Mouse (Mus musculus) layer of hippocampus, postnatal 10 days (tissue): ENCODE data around the gene Gm20388. TPM values are rescaled to one million over a fixed set of nuclear protein-coding genes. Genes with fewer than 3 reads are reported as not detected.
A peak's percentile ranks its signal among the peaks of the same experiment; 100 is the strongest.

Experiments
- DNase-seq, 2 experiments: peaks; one replicate each; pipeline ENCODE4 v3.0.0; 2021; ENCODE audit warnings: low spot score in 2 of 2
- total RNA-seq, 2 experiments: library from RNA; stranded (reverse); gene quantifications; 2 replicates each; pipeline ENCODE4 v1.2.3; 2021

Gm20388 gene
- total RNA-seq, 2 experiments from 2014 or later, result not detected

DNA sequence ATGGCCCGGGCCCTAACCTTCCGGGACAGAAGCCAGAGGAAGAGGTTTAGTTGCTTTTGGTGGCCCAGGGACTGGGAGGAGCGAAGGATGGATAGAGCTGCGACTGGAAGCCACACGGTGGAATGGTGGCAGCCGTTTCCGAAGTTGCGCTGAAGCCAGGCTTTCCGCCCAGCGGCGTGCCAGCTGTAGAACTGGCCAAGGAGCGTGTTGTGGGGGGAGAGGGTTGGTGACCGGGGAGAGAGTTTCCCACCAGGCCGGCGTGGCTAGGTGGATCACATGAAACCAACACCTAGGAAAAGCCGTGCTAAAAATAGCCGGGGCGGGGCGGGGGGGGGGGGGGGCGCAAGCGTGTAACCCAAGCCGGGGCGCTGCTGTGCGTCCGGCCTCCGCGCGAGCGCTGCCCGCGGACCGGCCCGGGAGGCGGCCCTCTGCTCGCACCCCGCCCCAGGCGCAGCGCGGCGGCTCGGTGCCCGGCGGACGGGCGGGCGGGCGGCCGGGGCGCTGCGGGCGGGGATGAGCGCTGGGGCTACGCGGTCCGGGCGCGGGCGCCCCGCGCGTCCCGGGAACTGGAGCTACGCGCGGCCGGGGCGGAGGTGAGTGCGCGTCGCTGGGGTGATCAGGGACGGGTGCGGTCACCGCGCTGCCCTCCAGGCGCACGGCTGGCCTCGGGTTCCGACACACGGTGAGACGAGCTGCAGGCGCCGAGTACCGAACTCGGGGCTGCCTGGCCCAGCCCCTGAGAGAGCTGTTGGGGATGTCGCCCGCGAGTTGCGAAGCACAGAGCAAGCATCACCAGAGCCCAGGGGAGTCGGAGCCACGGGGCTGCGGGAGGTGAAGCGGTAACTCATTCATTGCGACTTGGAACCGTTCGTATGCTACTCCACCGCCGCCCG lies 2319.4 kb downstream of the Gm20388 start:
- peak; percentile 44 to 55 for DNase-seq

DNA sequence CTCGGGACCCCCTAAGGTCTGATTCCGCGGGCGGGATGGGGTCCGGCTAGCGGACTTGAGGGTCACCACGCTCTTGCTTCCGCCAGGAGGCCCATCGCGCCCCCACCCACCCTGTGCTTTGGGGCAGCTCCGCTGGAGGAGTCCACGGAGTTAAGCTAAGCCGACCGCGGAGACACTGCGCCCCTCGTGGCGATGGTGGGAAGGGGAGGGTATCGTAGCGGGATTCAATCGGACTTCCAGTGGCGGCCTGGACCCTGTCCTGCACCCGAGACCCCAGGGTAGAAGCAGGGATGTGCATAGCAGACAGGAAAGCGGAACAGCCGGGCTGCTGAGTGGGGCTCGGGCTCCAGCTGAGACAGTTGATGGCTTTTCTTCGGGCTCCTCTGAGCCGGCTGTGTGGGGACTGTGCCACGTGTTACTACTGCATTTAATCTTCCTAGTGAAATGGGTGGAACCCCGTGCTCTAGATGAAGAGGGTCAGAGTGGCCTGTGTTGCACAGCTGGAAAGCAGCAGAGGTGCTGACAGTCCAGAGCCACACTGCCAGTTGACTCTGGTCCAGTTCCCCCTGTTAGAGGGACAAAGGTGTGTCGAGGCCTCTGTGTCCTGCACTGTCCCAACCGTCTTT lies 2320.2 kb downstream of the Gm20388 start:
- peak; percentile 84 to 89 for DNase-seq

DNA sequence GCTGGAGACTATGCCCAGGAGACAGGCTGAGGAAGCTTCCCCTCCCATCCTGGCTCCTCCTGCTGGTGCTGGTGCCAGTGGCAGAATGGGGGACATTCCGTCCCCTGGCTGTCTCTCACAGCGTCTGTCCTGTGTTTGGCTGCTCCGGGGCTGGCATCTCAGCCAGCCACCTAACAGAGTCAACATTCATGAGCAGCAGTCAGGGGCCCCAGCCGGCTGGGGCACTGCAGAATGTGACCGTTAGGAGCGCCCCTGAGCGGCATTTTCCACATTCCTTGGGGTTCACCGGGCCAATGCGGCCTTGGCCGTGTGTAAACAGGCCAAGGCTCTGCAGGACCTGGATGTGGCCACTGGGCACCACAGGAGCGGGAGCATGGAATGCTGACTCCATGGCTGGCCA lies 2323.4 kb downstream of the Gm20388 start:
- peak; percentile 60 to 65 for DNase-seq

DNA sequence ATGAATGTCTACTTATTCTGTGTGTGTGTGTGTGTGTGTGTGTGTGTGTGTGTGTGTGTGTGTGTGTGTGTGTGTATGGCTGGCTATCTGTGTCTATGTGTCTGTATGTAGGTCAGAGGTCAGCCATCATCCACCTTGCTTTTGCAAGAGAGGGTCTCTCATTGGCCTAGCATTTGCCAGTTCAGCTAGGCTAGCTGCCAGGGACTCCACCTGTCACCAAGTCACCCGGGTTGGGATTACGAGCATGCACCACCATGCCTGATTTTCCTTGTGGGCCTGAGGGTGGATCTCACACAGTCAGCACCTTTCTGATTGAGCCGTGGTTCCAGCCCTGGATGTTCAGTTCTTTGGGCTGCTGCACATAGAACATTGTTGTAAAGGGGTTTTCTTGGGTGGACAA lies 2325.9 kb downstream of the Gm20388 start:
- no peak for DNase-seq

DNA sequence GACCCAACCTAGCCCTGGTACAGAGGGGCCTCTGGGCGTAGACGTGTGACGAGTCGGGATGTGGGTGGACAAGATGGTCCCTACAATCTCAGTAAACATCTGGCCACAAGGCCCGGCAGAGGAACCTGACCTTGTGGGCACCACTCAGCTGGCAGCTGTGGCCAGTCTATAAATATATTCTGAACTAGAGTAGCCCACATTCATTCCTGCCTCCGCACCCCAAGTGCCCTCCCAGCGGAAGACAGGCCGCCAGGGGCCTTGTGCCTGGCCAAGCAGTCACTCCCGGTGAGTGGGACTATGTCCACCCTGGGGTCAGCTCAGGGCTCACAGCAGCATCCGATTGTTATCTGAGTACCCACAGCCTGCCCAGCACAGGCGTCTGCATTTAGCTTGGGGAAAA lies 2327.6 kb downstream of the Gm20388 start:
- DNase-seq, result no peak

DNA sequence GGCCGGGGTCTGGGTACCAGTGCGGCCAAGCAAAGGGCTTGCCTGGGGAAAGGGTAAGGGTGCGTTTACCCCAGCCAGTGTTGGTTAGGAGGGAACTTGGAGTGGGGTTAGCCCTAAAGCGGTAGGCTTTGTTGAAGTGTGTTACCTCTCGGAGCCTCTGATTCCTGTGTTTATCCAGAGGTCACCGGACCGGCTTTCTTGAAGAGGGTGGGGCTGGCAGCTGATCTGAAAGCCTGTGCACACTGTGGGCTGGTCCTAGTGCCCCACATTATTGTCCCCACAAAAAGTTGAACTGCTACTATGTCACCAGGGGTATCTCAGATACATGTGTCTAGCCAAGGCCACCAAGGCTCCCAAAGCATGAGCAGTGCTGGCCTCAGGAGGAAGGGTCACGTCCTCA lies 2328.1 kb downstream of the Gm20388 start:
- no peak for DNase-seq

DNA sequence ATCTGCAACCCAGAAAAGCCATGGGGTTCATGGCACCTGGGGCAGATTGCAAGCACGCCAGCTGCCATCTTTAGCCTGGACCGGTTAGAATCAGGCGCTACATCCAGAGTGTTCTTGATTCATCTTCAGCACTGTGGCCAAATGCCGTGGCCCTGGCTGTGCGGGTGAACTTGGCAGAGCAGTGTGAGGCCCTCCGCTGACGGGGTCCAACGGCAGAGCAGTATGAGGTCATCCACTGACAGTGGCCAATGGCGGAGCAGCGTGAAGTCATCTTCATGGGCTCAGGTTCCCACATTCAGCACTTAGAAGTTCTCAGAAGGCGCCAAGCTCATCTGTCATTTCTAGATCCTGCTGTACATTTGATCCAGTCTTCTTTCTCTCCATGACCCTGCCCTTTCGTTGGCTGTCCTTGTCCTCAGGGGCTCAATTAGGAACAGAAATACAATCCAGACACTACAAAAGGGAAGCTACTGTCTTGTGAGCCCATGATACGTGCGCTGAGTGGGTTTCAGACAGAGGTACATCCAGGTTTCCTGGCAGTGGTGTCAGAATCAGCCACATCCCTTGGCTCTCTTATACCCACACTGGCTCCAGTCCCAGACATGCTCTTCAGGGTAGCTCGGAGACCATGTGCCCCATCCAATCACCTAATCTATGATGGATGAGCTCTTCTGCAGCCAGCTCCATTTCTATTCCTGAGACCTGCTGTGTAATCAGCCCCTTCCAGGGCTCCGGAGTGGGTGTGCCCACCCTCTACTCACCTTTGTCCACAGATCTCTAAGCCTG lies 2329.8 kb downstream of the Gm20388 start:
- DNase-seq, result no peak

DNA sequence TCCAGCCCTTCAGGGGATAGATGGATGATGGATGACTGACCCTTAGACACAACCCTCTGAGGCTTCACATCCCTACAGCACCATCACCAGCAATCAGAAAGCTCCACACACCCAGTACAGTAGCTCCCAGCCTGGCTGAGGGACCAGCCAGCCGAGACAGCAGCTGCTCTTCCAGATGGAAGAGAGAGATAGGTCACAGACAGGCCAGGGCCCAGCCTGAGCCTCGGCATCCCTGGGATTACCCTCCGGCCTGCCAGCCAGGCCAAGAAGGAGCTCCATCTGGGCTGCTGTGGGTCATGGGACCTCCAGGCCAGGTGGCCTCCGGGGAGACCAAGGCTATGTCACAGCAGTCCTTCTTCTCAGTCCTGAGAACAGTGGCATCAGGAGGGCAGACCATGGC lies 2332.7 kb downstream of the Gm20388 start:
- no peak for DNase-seq

DNA sequence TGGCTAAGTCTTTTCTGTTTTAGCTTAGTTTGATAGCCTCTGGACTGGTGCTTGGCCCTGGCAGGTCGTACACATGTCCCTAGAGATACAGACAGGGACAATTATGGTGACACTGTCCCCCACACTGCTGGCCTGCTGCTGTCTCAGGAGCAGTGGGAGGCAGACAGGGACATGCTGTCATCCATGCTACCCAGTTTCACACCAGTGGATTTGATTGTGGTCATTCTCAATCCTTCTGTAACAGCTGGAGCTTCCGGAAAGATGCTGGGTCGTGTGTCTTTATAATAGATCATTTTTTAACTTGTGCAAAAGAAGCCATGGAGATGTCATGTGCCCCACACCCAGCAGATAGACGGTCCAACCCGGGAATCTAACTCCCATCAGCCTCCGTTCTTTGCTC lies 2334.5 kb downstream of the Gm20388 start:
- DNase-seq, result no peak

DNA sequence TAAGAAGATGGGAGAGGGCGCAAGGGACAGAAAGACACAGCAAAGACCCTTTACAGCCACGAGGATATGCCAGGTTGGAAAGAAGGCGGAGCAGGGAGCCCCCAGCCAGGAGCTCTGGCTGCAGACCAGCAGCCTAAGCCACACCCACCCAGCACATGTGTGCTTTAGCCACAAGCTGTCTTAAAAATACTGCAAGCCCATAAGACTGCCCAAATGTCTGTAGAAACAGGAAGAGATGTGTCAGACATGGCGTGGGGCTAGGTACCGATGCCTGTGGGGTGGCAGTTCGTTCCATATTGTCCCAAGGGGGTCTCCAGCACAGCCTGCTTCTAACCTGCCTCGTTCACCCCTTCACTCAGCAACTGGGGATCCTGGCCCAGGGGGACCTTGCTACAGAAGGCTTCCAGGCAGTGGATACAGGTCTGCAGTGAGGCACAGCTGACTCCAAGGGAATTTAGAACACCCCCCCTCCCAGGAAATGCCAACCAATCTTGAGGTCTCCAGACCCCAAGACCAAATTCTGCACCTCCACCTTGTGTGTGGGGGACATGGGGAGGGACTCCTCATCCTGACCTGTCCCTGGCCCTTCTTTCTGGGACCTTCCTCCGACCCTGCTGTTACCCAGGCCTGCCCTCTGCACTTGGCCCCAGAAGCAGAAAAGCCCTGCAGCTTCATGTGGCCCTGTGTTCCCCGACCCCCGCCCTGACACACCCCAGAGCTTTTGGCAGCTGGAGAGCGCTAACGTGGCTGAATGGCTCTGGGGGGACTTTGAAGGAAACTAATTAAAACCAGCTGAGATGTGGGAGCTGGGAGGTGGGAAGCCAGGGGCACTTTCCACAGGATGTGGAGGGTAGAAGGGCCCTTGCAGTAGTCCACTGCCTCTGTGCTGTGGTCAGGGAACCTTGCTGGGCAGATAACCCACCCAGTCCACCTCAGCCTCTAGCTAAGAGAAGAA lies 2335.9 kb downstream of the Gm20388 start:
- no peak for DNase-seq

DNA sequence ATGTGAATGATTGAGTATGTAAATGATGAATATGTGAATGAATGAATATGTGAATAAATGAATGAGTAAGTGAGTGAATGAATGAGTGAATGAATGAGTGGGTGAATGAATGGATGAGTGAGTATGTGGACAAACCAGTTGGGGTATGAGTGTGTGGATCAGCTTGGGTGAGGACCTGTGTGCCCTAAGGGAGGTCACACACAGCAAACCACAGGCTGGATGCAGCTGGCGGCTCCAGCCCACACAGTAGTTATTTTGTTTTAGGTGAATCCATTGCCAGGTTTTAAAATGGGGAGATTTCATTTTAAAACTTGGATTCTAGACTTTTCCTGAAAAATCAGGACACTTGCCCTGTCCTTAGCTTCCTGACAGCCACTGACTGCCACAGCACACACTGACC lies 2341.1 kb downstream of the Gm20388 start:
- no peak for DNase-seq

DNA sequence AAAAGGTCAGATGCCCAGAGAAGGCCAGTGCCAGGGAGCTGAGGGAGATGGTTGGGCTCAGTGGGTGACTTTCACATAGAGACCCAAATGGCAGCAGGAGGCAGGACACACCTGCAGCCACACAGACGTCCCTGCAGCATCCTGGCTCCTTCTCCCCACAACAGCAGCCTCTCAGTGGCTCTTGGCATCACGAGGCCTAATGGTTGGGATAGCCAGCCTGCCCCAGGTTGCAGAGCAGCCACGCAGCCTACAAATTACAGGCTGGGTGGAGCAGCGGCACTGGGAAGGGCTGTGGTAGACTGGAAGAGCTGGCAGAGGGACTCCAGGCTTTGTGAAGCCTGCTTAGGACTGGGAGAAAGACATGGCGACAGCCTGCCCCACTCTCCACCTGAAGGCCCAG lies 2341.7 kb downstream of the Gm20388 start:
- no peak for DNase-seq

DNA sequence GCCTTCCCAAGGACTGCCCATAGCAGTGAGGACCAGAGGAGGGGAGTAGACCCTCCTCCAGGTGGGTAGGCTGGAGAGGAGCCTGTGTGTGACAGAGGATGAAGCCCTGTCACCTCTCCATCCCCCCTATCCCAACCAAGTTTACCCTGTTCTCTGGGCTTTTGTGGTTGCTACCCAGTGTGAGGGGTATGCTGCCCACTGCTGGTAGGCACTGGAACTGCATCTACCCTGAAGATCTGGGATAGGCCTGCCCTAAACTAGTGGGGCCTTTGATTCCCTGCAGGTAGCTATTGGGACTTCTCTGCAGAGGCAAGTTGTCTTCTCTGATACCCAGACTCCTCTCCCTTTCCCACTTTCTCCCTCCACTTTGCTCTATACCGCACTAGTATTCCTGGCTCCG lies 2348.7 kb downstream of the Gm20388 start:
- peak; percentile 83 to 85 for DNase-seq

DNA sequence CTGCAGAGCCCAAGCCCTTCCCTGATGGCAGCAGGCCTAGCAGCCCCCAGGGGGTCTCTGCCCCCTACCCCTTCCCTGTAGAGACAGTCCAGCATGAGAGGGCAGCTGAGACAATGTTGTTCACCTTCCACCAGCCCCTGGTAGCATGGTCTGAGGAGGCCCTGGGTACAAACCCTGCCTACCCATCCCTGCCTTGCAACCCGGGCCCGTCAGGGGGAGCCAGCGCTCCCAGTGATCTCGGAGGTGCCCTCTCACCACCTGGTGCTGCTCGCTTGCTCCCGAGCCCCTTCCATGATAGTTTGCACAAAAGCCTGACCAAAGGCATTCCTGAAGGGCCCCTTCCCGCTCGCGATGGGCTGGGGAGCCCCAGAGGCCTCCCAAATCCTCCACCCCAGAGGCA lies 2350.1 kb downstream of the Gm20388 start:
- DNase-seq, result no peak

DNA sequence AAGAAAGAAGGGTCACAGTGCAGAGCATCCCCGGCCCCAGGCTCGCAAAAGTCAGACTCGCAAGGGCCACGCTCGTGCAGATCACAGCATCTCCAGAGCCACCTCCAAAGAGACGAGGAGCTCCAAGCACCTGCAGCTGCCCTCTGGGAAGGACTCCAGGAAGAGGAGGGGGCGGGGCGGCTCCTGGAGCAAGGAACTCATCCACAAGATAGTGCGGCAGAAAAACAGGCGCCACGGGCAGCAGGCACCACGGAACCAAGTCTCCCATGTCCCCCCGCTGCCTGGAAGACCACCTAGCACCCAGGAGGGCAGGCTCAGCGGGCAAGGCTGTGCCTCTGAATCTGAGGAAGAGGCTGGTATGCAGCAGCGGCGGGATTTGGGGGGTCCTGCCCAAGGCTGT lies 2352.2 kb downstream of the Gm20388 start:
- DNase-seq, result no peak

DNA sequence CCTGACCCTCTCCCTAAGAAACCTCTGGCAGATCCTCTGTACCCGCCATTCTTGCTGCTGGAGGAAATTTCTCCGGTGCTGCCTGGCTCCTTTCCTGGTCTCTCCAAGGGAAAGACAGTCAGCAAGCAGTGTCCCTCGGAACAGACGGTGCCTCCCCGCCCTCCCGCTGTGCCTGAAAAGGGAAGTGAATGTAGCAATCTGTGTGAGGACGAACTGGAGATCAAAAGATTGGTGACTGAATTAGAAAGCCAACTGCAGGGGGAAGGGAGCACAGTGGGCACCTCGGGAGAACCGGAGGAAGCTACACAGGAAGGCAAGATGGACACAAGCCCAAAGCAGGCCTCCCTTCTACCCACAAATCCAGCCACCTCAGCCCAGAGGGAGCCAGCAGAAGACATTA lies 2353.6 kb downstream of the Gm20388 start:
- no peak for DNase-seq

DNA sequence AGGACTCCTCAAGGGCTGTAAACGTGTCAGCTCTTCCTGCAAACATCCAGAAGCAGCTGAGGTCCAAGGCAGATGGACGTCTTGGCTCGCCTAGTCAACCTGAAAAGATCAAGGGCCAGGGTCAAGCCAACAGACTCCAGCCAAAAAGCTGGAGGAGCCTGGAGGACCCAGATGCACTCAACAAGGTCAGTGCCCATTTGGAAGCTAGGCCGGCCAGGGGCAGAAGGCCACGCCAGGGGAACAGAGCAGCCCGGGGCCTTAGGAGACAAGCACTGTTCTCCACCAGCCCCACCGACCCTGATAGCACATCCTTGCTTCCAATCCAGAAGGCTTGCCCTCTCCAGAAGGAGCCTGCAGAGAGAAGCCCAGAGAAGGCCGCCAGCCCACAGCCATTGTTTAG lies 2354.9 kb downstream of the Gm20388 start:
- no peak for DNase-seq

DNA sequence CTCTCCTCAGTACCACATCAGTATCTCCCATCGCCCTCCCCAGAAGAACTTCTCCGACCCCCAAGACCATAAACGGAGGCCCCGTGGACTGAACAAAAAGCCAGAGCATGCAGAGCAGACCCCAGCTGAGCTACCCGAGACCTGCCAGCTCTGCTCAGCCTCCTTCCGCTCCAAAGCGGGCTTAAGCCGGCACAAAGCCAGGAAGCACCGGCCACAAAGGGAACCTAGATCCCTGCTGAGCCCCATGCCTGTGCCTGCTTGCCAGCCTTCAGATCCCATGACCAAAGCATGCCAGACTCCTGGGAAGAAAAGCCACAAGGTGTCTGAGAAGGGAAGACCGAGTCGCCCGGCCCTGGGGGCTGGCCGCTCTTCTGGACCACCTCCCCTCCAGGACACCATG lies 2356.2 kb downstream of the Gm20388 start:
- DNase-seq, result peak in 1 of 2 experiments; percentile 50

DNA sequence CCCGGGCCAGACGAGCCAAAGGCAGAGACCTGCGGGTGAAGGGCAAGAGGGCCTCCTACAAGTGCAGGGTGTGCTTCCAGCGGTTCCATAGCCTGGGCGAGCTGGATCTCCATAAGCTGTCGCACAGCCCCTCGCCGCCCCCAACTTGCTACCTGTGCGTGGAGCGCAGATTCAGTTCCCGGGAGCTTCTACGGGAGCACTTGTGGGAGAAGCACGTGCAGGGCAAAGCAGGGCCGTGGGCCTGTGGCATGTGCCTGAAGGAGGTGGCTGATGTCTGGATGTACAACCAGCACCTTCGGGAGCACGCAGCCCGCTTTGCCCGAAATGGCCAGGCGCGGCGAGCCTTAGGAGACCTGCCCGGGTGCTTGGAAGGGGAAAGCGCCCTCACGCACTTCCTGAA lies 2358.2 kb downstream of the Gm20388 start:
- no peak for DNase-seq

DNA sequence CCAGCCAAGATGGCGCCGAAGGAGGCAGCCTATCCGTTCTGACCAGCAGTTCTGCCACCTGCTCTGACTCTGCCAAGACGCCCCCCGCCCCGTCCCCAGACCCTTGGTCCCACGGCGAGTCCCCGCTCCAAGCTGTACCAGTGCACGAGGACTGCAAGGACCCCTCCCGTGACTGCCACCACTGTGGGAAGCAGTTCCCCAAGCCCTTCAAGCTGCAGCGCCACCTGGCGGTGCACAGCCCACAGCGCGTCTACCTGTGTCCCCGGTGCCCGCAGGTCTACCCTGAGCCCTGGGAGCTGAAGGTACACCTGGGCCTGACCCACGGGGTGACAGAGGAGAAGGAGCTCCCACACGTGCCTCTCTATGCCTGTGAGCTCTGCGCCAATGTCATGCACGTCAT lies 2358.8 kb downstream of the Gm20388 start:
- peak; percentile 87 to 88 for DNase-seq

DNA sequence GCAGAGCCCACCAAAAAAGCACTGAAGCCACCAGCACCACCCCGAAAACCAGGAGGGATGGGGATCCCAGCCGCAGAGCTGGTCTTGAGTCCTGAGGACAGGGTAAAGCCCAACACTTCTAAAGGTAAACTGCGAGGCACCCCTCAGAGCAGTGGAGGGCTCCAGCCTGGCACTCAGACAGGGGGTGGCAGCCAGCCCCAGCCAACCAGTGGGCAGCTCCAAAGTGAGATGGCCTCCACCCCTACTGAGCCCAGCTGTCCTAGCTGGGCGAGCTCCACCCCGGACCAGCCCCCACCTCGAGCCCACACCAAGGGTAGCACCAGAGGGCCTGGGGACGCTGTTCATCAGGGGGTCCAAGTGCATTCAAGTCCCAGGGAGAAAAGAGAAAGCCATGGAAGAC lies 2359.9 kb downstream of the Gm20388 start:
- DNase-seq, result no peak
